Mouse (Mus musculus): ENCODE measurements at regions not wholly inside any gene's neighbourhood (a gene's known extent, or its start where the extent isn't known, plus 50 kb on each side); places are given as distances from the start of the nearest gene placed in this dataset.

- TF ChIP-seq CTCF (IDR thresholded peaks at IDR 0.05; ENCODE audit: insufficient read depth, low read depth, low read length), result no peak
- TF ChIP-seq POLR2A (IDR thresholded peaks at IDR 0.05; ENCODE audit: insufficient read depth, low read depth, low read length), result no peak
These were observed 100.0 kb upstream of the Tbl1x start for GRCm38 (mm10) chrX:77410812-77411211.
